Mouse (Mus musculus) frontal cortex, postnatal 14 days (tissue): ENCODE data around the gene Zfp994.
A peak's percentile ranks its signal among the peaks of the same experiment; 100 is the strongest.
"Not testable (repeated sequence)": the region's sequence is repeated elsewhere in the genome, so short reads cannot be mapped to it uniquely, and the experiment has no call there.

Experiments
- DNase-seq, 2 experiments: peaks; one replicate each; pipeline ENCODE4 v3.0.0; 2022; ENCODE audit warnings: low spot score in 2 of 2

Zfp994 gene

GRCm38 (mm10) chr17:22225422-22226012 is at the start of gene Zfp994:
Zfp994 (minus strand) TSS chr17:22225616.
- peak; percentile 91 to 92 for DNase-seq

GRCm38 (mm10) chr17:22230701-22231100 is 5.3 kb upstream of the Zfp994 start:
- DNase-seq, result not testable (repeated sequence)

GRCm38 (mm10) chr17:22225015-22225414 is 401 bp downstream of the Zfp994 start:
- DNase-seq, result not testable (repeated sequence)

- peak in 1 of 2 experiments; percentile 5 for DNase-seq
These were observed 59.6 kb downstream of the Zfp994 start, which contains the start of gene Zfp947 for GRCm38 (mm10) chr17:22165722-22166294. Zfp947 (minus strand) TSS chr17:22166190.

- DNase-seq, result not testable (repeated sequence)
These were observed 60.1 kb downstream of the Zfp994 start for GRCm38 (mm10) chr17:22165304-22165703.

GRCm38 (mm10) chr17:22153951-22154350 is 71.5 kb downstream of the Zfp994 start:
- DNase-seq, result not testable (repeated sequence)
